Mouse (Mus musculus): ENCODE measurements at regions not wholly inside any gene's neighbourhood (a gene's known extent, or its start where the extent isn't known, plus 50 kb on each side); places are given as distances from the start of the nearest gene placed in this dataset.

GRCm38 (mm10) chr15:62192706-62193105 lies 1269.9 kb upstream of the A1bg start:
- Histone ChIP-seq H3K9ac (ENCODE audit: low read length) (no peak overlapping the region), H3K27ac (replicated peaks; ENCODE audit: low read depth, low read length) (no peak overlapping the region), H3K36me3 (ENCODE audit: control insufficient read depth, insufficient read depth, low read length) (no peaks in the 10 kb centered on the region), H3K9me3 (ENCODE audit: control insufficient read depth, low read length) (no peaks in the 10 kb centered on the region), H3K4me3 (ENCODE audit: low read depth, low read length) (no peak overlapping the region), H3K4me2 (ENCODE audit: low read depth, severe bottlenecking) (no peak overlapping the region), H3K4me1 (ENCODE audit: control insufficient read depth, insufficient read depth, low read length) (no peaks in the 10 kb centered on the region), H3K27me3 (ENCODE audit: control insufficient read depth, insufficient read depth, low read length) (no peaks in the 10 kb centered on the region)
- ATAC-seq (ENCODE audit: insufficient number of reproducible peaks, low FRiP score, low TSS enrichment, low read depth) (no peak), DNase-seq (ENCODE audit: low spot score) (no peak)
- whole genome bisulfite sequencing, result 96% methylated on average over 1 of the region's 1 CpGs

GRCm38 (mm10) chr15:62191641-62192040 lies 1268.8 kb upstream of the A1bg start:
- ATAC-seq (ENCODE audit: insufficient number of reproducible peaks, low FRiP score, low TSS enrichment, low read depth) (no peak), DNase-seq (ENCODE audit: low spot score) (no peak)
- Histone ChIP-seq H3K4me2 (ENCODE audit: low read depth, severe bottlenecking) (no peak overlapping the region), H3K4me1 (ENCODE audit: control insufficient read depth, insufficient read depth, low read length) (no peaks in the 10 kb centered on the region), H3K36me3 (ENCODE audit: control insufficient read depth, insufficient read depth, low read length) (no peaks in the 10 kb centered on the region), H3K27me3 (ENCODE audit: control insufficient read depth, insufficient read depth, low read length) (no peaks in the 10 kb centered on the region), H3K4me3 (ENCODE audit: low read depth, low read length) (no peak overlapping the region), H3K9ac (ENCODE audit: low read length) (no peak overlapping the region), H3K9me3 (ENCODE audit: control insufficient read depth, low read length) (no peaks in the 10 kb centered on the region), H3K27ac (replicated peaks; ENCODE audit: low read depth, low read length) (no peak overlapping the region)
- 96% methylated on average over 1 of the region's 1 CpGs for WGBS

GRCm38 (mm10) chr15:62190977-62191614 lies 1268.3 kb upstream of the A1bg start:
- H3K36me3 ChIP-seq (ENCODE audit: control insufficient read depth, insufficient read depth, low read length), result no peaks in the 10 kb centered on the region
- 89% methylated on average over 5 of the region's 5 CpGs for WGBS

GRCm38 (mm10) chr15:62190224-62190910 lies 1267.6 kb upstream of the A1bg start:
- H3K9me3 ChIP-seq (ENCODE audit: control insufficient read depth, low read length), result no peaks in the 10 kb centered on the region
- no peak for ATAC-seq (ENCODE audit: insufficient number of reproducible peaks, low FRiP score, low TSS enrichment, low read depth)
- 85% methylated on average over 5 of the region's 5 CpGs for WGBS

More at GRCm38 (mm10) chr15:62190977-62191614, 1268.3 kb upstream of the A1bg start:
- Histone ChIP-seq H3K4me2 (ENCODE audit: low read depth, severe bottlenecking) (no peak overlapping the region), H3K27ac (replicated peaks; ENCODE audit: low read depth, low read length) (no peak overlapping the region), H3K9ac (ENCODE audit: low read length) (no peak overlapping the region), H3K27me3 (ENCODE audit: control insufficient read depth, insufficient read depth, low read length) (no peaks in the 10 kb centered on the region), H3K9me3 (ENCODE audit: control insufficient read depth, low read length) (no peaks in the 10 kb centered on the region), H3K4me1 (ENCODE audit: control insufficient read depth, insufficient read depth, low read length) (no peaks in the 10 kb centered on the region), H3K4me3 (ENCODE audit: low read depth, low read length) (no peak overlapping the region)
- DNase-seq (ENCODE audit: low spot score), result no peak
- no peak for ATAC-seq (ENCODE audit: insufficient number of reproducible peaks, low FRiP score, low TSS enrichment, low read depth)

GRCm38 (mm10) chr15:62189565-62190181 lies 1266.9 kb upstream of the A1bg start:
- Histone ChIP-seq H3K27ac (replicated peaks; ENCODE audit: low read depth, low read length) (no peak overlapping the region), H3K36me3 (ENCODE audit: control insufficient read depth, insufficient read depth, low read length) (no peaks in the 10 kb centered on the region), H3K9ac (ENCODE audit: low read length) (no peak overlapping the region), H3K4me3 (ENCODE audit: low read depth, low read length) (no peak overlapping the region), H3K4me2 (ENCODE audit: low read depth, severe bottlenecking) (no peak overlapping the region), H3K9me3 (ENCODE audit: control insufficient read depth, low read length) (no peaks in the 10 kb centered on the region), H3K27me3 (ENCODE audit: control insufficient read depth, insufficient read depth, low read length) (no peaks in the 10 kb centered on the region), H3K4me1 (ENCODE audit: control insufficient read depth, insufficient read depth, low read length) (no peaks in the 10 kb centered on the region)
- no peak for DNase-seq (ENCODE audit: low spot score)
- WGBS, result 87% methylated on average over 14 of the region's 14 CpGs
- ATAC-seq (ENCODE audit: insufficient number of reproducible peaks, low FRiP score, low TSS enrichment, low read depth), result no peak

More at GRCm38 (mm10) chr15:62190224-62190910, 1267.6 kb upstream of the A1bg start:
- no peak overlapping the region for H3K4me2 ChIP-seq (ENCODE audit: low read depth, severe bottlenecking)
- no peak overlapping the region for H3K27ac ChIP-seq (replicated peaks; ENCODE audit: low read depth, low read length)
- H3K4me1 ChIP-seq (ENCODE audit: control insufficient read depth, insufficient read depth, low read length), result no peaks in the 10 kb centered on the region
- no peak for DNase-seq (ENCODE audit: low spot score)
- H3K36me3 ChIP-seq (ENCODE audit: control insufficient read depth, insufficient read depth, low read length), result no peaks in the 10 kb centered on the region
- no peak overlapping the region for H3K4me3 ChIP-seq (ENCODE audit: low read depth, low read length)
- H3K27me3 ChIP-seq (ENCODE audit: control insufficient read depth, insufficient read depth, low read length), result no peaks in the 10 kb centered on the region
- no peak overlapping the region for H3K9ac ChIP-seq (ENCODE audit: low read length)

GRCm38 (mm10) chr15:62186548-62186947 lies 1263.7 kb upstream of the A1bg start:
- Histone ChIP-seq H3K9me3 (ENCODE audit: control insufficient read depth, low read length) (no peaks in the 10 kb centered on the region), H3K9ac (ENCODE audit: low read length) (no peak overlapping the region), H3K4me1 (ENCODE audit: control insufficient read depth, insufficient read depth, low read length) (no peaks in the 10 kb centered on the region), H3K36me3 (ENCODE audit: control insufficient read depth, insufficient read depth, low read length) (no peaks in the 10 kb centered on the region), H3K27ac (replicated peaks; ENCODE audit: low read depth, low read length) (no peak overlapping the region), H3K4me2 (ENCODE audit: low read depth, severe bottlenecking) (no peak overlapping the region), H3K27me3 (ENCODE audit: control insufficient read depth, insufficient read depth, low read length) (no peaks in the 10 kb centered on the region), H3K4me3 (ENCODE audit: low read depth, low read length) (no peak overlapping the region)
- DNase-seq (ENCODE audit: low spot score) (no peak), ATAC-seq (ENCODE audit: insufficient number of reproducible peaks, low FRiP score, low TSS enrichment, low read depth) (no peak)
- WGBS, result 91% methylated on average over 11 of the region's 11 CpGs

- no peak overlapping the region for H3K4me3 ChIP-seq (ENCODE audit: low read depth, low read length)
- H3K27me3 ChIP-seq (ENCODE audit: control insufficient read depth, insufficient read depth, low read length), result no peaks in the 10 kb centered on the region
- 91% methylated on average over 4 of the region's 4 CpGs for WGBS
- H3K4me1 ChIP-seq (ENCODE audit: control insufficient read depth, insufficient read depth, low read length), result no peaks in the 10 kb centered on the region
- no peak overlapping the region for H3K9ac ChIP-seq (ENCODE audit: low read length)
- no peak for ATAC-seq (ENCODE audit: insufficient number of reproducible peaks, low FRiP score, low TSS enrichment, low read depth)
- no peaks in the 10 kb centered on the region for H3K36me3 ChIP-seq (ENCODE audit: control insufficient read depth, insufficient read depth, low read length)
- H3K27ac ChIP-seq (replicated peaks; ENCODE audit: low read depth, low read length), result no peak overlapping the region
- no peak for DNase-seq (ENCODE audit: low spot score)
- no peak overlapping the region for H3K4me2 ChIP-seq (ENCODE audit: low read depth, severe bottlenecking)
- no peaks in the 10 kb centered on the region for H3K9me3 ChIP-seq (ENCODE audit: control insufficient read depth, low read length)
Observed at GRCm38 (mm10) chr15:62183803-62184202, 1261.0 kb upstream of the A1bg start.

GRCm38 (mm10) chr15:62181454-62181910 lies 1258.7 kb upstream of the A1bg start:
- no peak overlapping the region for H3K27ac ChIP-seq (replicated peaks; ENCODE audit: low read depth, low read length)
- no peaks in the 10 kb centered on the region for H3K4me1 ChIP-seq (ENCODE audit: control insufficient read depth, insufficient read depth, low read length)
- H3K4me3 ChIP-seq (ENCODE audit: low read depth, low read length), result no peak overlapping the region
- WGBS, result 83% methylated on average over 2 of the region's 2 CpGs
- no peak overlapping the region for H3K4me2 ChIP-seq (ENCODE audit: low read depth, severe bottlenecking)
- no peak overlapping the region for H3K9ac ChIP-seq (ENCODE audit: low read length)
- DNase-seq (ENCODE audit: low spot score) (no peak), ATAC-seq (ENCODE audit: insufficient number of reproducible peaks, low FRiP score, low TSS enrichment, low read depth) (no peak)
- H3K36me3 ChIP-seq (ENCODE audit: control insufficient read depth, insufficient read depth, low read length), result no peaks in the 10 kb centered on the region
- no peaks in the 10 kb centered on the region for H3K27me3 ChIP-seq (ENCODE audit: control insufficient read depth, insufficient read depth, low read length)
- H3K9me3 ChIP-seq (ENCODE audit: control insufficient read depth, low read length), result no peaks in the 10 kb centered on the region
